Mouse (Mus musculus): Measurements from ENCODE around the gene Alkbh4.
A peak's percentile ranks its signal among the peaks of the same experiment; 100 is the strongest.
"Not testable (repeated sequence)": the region's sequence is repeated elsewhere in the genome, so short reads cannot be mapped to it uniquely, and the experiment has no call there.

Gene Alkbh4

DNA sequence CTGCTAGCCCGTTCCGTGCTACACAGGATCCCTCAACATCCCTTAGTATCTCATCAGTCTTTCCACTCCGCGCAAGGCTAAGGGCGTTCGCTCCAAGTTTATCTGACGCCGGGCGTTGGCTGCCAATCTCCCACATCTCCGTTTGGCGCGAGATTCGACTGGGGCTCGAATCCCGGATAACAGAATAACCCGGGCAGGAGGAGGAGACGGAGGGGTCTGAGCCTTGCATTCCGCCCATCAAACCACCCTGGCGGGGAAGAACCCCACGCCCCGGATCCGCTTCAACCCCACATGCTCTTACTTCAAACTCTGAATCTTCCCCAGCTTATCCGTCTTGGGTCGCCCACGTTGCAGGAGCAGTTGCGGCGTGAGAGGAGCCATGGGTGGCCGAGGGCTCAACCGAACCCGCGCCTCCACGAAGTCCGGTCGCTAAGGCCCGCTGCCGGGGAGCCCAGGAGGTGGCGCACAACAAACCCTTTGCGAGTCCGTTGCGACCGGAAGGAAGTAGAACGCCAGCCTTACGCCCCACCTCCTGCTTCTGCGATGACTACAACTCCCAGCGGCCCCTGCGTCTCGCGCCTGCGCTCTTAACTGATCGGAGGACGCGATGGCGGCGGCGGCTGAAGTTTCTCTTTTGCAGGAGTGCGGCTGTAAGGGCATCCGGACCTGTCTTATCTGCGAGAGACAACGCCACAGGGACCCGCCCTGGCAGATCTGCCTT is at the start of gene Alkbh4, which contains the start of gene Lrwd1:
Alkbh4 (plus strand) TSS at position 576 of the 721 bp plus-strand sequence.
Lrwd1 (minus strand) TSS at position 504 of the 721 bp plus-strand sequence.
- peak; percentile 97 for DNase-seq

DNA sequence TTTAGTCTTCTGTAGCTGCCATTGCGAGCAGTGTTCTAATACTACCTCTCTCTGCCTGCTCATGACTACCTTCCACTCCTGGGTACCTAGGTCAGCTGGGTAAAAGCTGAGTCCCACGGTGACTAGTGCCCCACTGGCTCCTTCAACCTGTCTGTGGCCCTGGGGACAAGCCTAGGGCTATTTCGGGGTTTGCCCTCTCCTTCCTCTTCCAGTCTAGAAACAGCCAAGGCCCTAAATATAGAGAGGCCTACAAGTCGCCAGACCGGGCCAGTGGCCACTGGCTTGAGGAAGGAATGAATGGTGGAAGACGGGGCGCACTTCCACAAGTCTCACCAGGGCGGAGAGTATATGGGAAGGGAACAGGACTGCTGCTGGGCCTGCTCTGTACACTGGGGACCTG is 49.7 kb upstream of the Alkbh4 start:
- DNase-seq = no peak

DNA sequence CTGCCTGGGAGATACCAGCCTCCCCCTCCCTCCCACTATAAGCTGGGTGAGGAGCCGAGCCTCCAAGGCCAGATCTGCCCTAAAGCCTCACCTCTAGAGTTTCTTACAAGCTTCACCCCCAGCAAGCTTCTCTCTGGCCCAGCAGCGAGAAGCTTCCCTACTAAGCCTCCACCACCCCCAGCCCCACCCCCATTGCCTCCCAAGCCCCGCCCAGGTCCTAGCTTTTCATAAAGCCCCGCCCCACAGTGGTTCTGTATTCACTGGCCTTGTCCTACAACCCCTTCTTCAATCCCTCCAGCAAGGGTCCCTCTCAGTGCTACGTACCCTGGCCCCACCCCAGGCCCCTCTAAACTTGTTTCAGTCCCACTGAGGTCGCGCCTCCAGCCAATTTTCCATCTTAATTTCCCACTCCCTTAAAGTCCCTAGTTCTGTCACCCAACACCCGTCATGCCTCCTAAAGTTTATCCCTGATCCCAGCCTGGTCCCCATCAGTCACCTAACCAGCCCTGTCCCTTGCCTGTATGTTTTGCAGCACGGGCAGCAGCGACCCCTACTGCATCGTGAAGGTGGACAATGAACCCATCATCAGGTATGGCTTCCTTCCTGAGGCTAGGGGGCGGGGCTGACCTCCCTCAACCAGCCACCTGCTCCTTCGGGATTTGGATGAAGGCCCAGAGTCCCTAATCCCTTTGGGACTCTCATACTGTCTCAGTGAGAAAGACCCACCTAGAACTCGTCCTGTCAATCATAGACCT is 46.9 kb upstream of the Alkbh4 start:
- DNase-seq = no peak

DNA sequence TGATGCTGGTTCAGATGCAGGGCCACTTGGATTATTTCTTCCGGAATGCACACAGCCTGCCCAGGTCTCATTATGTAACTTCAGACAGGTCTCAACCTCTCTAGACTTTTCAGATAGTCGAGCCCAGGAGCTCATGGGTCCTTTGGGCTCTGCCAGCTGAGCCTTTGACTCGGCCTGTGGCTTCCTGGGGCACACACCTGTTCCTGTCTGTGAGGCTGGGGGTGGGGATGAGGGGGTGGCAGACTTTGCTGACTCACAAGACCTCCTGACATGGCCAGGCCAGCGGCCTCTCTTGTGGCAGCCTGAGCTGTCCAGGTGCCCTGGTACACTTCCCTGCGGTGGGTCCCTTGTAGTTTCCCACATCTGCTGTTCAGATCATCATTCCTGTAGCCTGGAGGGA is 44.0 kb upstream of the Alkbh4 start:
- DNase-seq = no peak

DNA sequence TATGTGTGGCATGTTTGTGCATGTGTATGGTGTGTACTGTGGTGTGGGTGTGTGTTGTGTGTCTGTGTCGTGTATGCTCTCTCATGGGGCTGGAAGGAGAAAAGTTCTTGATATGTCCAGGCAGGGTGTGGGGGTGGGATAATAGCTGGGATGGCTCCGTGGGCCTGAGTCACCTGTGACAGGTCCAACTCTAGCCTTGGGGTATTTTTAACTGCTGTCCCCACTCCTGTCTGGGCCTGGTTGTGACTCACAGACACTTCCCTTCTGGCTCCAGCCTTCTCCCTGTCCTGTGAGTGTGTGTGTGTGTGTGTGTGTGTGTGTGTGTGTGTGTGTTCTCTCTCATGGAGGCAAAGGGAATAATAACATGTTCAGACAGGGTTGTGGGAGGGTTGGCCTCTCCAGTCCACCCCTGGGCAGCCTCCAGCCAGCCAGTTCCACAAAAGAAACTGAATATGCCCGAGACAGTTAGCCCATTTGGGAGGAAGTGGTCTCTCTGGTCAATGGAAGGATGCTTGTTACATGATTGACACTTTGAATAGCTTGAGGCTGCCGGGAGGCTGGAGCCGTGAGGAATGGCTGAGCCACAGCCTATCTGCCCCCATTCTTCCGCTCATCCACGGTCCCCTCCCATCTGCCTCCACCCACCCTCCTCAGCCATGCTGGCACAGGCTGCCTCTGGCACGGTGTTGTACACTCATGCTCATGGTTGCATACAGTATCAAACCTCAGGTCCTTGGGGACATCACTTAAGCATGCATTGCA is 41.5 kb upstream of the Alkbh4 start:
- no peak for DNase-seq

DNA sequence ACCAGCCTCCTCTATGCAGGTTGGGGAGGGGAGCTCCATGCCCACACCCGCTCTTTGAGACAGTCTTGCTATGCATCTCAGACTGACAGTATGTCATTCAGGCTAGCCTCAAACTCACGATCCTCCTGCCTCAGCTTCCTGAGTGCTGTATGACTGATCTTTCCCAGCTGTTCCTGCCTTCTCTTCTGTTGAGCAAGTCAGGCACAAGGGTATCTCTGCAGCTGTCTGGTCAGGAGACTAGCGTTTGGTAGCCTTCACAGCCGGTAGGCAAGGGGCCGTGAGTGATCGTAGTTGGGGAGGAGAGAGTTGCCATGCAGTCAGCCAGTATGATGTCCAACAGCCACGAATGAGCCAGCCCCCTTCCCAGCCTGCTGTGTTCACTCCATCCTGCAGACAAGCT is 40.9 kb upstream of the Alkbh4 start:
- DNase-seq = no peak

DNA sequence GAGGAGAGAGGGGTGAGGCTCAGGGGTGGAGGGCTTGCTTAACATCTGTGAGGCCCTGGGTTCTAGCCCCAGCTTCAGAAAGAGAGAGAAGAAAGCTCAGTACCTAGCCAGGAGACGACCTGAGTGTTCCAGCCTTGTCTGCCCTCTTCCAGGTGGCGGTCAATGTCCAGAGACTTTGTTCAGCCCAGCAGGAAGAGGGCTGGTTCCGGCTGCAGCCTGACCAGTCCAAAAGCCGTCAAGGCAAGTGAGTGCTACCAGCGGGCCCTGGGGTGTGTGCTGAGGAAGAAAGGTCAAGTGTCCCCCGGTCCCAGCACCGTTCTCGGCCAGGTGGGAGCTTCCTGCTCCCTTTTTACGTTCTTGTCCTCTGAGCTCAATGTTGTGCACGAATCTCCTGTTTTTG is 37.4 kb upstream of the Alkbh4 start:
- no peak for DNase-seq

DNA sequence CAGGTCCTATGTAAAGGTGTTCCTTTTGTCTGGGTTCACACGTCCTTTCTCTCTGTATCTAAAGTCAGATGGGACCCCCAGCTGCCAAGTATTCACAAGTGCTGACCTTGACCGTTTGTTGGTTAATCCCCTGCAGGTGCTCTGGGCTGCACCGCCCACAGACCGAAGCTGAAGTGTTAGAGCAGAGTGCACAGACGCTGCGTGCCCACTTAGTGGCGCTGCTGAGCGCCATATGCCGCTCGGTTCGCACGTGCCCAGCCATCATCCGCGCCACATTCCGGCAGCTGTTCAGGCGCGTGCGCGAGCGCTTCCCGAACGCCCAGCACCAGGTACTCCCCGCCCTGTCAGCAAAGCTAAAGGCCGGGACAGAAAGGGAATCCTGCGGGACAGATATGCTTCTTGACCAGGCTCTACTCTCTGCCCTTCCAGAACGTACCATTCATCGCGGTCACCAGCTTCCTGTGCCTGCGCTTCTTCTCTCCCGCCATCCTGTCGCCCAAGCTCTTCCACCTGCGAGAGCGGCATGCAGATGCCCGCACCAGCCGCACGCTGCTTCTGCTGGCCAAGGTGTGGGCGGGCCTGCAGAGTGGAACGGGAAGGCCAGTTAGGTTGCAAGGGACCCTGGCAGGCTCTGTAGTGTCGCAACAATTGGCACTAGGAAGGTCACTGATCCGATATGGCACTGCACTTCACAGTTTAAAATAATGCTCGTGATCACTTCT is 33.7 kb upstream of the Alkbh4 start:
- DNase-seq = peak; percentile 74

DNA sequence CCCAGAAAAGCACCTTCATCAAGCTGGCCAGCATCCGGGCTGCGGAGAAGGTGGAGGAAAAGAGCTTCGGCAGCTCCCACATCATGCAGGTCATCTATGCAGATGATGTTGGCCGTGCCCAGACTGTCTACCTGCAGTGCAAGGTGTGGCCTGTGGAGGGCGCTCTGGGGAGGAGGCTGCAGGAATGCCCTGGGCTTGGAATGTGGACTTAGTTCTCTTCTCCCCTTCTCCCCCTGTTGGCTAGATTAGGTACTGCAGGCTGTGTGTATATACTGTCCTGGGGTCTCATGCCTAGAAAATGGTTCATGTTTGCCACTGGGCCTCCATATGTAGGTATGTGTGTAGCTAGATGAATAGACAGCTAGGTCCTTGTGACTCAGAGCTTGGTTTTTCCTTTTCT is 31.4 kb upstream of the Alkbh4 start:
- DNase-seq = peak; percentile 27

DNA sequence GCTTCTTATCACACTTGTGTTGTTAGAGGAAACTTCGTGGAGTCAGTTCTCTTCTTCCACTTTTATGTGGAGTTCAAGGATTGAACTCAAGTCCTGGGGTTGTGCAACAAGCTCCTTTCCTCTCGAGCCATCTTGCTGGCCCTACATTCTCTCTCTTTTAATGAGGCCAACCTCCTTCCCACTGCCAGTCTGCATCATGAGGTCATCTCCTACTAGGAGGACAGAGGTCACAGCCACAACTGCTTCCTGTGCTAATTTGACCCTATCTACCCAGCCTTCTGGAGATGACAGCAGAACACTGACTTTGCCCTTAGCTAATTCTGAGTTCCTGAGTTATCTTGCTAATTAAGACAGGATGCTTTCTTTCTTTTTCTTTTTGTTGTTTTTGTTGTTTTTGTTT is 27.5 kb upstream of the Alkbh4 start:
- DNase-seq = no peak

DNA sequence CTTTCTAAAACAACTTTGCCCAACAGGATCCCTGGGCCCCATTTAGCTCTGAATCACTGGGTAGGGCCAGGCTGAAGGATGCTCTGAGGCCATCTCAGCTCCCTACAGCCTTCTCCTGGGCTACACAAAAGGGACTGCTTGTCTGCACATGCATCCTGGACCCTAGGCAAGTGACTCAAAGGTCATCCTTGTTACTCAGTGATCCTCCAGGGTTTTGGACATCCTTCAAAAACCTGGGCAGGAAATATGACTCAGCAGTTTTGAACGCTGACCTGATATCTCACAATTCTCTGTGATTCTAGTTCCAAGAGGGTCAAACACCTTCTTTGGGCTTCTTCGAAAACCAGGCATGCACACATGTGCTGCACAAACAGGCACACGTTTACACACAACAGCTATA is 26.9 kb upstream of the Alkbh4 start:
- no peak for DNase-seq

DNA sequence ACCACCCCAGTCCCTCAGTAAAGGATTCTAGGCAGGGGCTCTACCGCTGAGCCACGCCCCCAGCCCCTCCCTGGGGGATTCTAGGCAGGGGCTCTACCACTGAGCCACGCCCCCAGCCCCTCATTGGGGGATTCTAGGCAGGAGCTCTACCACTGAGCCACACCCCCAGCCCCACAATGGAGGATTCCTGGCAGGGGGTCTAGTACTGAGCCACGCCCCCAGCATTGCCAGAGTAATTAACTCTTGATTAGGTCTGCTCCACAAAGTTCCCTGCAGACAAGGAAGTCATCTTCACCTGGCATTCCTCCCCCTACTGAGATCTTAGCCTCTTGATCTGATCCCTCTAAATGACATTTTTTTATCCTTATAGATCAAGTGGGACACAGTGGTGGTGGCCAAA is 22.4 kb upstream of the Alkbh4 start:
- not testable (repeated sequence) for DNase-seq

DNA sequence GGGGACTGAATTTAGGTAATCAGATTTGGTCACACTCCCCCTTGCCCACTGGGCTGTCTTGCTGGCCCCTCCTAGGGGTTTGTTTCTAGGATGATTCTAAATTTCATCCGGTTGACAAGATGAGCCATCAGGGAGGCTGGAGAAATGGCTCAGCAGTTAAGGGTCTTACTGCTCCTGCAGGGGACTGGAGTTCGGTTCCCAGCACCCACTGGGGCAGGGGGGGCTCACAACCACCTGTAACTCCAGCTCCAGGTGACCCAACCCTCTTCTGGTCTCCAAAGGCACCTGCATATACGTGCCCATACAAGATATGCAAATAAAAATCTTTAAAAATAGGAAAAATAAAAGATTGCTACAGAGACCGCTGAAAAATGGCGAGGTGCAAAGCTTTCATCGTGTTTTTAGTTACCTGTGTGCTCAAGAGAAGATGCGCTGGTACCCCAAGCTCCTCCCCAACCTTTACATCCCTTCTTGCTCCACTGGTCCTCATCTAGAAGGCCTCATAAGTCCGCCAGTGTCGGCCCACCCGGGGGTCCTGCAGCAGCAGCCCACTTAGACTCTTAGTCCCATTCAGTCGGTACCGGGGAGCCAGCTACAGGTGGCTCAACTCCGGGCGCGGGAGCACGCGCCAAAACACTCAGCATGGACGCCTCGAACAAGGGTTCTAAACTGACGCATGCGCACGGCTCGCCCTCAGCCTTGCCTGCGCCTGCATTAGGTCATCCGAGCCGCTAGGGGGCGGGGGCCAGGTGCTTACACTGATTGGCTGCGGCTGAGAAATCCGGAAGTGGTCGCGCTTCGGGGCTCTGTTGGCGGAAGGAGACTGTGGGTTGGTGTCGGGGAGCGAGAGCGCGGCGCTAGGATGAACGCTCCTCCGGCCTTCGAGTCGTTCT is 19.8 kb upstream of the Alkbh4 start, which contains the start of gene Polr2j:
Polr2j (plus strand) TSS at position 741 of the 893 bp plus-strand sequence.
- DNase-seq = peak; percentile 97

DNA sequence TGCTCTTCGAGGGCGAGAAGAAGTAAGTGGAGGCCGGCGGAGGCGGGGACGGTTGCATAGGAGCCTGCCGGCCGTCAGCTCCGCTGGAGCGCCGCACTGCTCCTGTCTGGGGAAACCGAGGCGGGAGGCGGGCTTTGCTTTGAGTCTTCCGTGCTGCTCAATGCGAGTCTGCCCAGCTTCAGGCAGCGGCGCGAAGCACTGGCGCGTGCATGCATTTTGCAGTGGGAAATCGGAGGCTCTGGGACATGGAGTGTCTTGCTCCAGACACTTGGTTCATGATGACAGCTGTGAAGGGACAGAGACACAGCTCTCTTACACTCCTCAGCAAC is 19.2 kb upstream of the Alkbh4 start:
- no peak for DNase-seq

DNA sequence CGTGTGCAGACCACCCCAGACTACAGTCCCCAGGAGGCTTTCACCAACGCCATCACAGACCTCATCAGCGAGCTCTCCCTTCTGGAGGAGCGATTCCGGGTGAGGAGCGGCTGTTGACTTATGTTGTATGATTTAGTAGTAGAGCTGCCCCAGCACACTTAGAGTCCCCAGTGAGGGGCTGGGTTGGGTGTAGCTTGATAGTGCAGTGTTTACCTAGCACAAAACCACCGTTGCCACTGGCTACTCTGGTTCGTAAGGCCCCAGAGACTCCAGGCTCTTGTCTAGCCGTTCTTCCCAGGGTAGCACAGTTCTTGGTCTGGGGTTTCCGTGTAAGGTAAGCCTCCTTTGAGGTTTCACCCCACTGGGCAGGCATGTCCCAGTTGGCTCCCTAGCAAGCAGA is 13.8 kb upstream of the Alkbh4 start:
- no peak for DNase-seq

DNA sequence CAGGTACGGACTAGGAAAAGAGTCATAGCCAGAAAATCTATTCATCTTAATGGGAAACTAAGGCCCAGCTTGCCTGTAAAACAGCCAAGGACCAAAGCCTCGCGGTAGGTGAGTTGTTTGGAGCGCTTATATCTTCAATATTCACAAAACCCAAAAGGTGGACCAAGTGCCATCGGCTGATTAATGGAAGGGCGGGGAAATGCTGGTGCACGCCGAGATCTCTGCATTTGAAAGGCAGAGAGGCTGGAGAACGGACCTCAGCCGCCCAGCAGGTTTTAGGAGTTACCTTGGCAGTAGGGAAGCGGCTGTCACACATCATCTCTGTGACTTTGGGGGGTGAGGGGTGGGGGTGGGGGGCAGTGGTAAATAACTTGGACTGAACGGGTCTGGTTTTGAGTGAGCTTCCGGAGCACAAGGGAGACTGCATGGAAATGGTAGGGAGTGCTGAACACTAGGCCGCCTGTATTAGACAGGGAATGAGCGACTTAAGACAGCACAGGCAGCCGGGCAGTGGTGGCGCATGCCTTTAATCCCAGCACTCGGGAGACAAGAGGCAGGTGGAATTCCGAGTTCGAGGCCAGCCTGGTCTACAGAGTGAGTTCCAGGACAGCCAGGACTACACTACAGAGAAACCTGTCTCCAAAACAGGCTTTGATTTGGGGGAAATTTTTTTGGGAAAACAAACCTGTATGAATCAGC is 495 bp downstream of the Alkbh4 start:
- peak; percentile 26 for DNase-seq

DNA sequence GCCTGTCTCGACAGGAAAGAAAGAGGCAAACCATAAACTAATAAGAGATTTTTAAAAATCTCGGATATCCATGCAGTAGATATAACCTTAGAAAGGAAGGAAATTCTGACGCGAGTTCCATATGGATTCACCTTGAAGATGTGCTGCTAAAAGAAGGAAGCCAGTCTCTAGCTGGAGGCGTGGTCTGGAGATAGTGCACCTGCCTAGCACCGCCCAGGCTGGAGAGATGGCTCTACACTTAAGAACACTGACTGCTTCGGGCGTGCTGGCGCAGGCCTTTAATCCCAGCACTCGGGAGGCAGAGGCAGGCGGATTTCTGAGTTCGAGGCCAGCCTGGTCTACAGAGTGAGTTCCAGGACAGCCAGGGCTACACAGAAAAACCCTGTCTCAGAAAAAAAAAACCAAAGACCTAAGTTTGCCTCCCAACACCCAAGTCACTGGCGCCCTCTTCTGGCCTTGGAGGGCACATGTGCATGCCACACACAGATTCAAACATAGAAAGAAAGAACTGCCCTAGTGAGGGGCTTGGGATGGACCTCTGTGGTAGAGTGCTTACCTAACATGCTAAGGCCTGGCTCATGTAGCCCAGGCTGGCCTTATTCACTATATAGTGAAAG is 1.8 kb downstream of the Alkbh4 start:
- DNase-seq = peak; percentile 76

DNA sequence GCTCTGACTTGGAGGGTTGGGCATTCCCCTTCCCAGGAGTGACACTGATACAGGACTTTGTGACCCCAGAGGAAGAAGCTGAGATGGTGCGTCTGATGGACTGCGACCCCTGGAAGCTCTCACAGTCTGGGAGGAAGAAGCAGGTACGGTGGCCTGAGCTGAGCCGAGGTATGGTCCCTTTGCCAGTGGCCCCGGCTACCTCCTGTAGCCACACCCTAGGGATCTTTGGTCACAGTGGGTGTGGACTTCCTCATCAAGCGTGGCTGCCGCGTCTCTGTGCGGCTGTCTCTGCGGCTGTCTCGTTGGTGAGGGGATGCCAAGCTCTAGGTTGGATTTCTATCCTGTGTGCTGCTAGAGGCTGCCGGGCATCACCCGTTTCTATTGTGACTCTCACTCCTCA is 3.4 kb downstream of the Alkbh4 start:
- DNase-seq = no peak

DNA sequence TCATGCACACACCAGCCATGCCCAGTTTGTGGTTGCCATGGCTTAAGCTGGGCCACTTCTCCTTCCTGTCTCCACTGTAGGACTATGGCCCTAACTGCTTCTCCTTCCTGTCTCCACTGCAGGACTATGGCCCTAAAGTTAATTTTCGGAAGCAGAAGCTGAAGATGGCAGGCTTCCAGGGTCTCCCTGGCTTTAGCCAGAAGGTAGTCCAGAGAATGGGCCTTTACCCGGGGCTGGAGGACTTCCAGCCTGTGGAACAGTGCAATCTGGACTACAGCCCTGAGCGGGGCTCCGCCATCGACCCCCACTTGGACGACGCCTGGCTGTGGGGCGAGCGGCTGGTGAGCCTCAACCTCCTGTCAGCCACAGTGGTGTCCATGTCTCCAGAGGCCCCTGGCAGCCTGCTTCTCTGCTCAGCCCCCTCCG is 4.1 kb downstream of the Alkbh4 start:
- no peak for DNase-seq

DNA sequence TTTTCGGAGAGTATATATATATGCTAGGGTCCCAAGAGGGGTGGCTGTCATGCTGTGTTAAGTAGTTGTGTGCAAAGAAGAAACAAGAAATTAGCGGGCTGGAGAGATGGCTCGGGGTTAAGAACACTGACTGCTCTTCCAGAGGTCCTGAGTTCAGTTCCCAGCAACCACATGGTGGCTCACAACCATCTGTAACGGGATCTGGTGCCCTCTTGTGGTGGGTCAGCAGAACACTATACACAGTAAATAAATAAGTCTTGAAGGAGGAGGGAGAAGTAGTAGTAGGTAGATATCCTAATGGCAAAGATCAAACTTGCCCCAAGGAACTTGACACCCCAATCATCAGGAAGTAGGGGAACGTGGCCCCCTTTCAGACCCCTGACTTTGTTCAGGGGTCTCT is 6.8 kb downstream of the Alkbh4 start:
- no peak for DNase-seq
